Mouse (Mus musculus): Measurements from ENCODE around the gene Edar. TPM values are rescaled to one million over a fixed set of nuclear protein-coding genes. Genes with fewer than 3 reads are reported as not detected.

The Edar gene
- polyA plus RNA-seq, 1 experiment from 2014 or later: 1.6 TPM

DNA sequence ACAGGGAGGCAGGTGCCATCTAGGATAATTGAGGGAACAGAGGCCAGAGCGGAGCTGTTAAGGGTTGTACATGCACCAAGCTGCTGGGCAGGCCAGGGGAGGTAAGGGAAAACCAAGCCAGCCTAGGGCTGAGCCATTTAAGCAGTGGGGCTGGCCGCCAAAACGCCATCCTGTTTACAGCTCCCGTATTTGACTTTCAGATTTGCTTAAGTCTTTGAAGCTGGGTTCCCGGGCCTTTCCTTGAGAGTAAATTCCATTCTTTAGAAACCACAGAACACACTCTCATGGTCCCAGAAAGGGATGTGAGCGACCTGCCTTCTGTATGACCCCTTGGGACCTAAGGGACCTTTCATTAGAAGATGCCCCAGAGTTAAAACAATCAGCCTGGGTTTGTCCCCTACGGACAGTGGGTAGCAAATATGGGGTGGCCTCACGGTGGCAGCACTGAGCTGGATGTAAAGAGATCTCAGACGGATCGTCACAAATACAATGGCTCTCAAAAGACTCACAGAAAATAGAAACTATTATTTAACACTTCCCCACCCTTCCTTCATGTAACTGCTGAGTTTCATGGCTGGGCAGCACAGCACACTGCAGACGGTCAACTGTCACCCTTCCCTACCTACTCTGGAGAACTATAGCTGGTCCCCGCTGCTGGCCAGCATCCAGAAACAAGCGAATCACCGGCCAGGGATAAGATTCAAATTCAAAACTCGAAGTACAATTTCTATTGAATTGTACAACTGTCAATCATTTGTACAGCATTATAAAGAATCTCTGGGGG is 2.0 kb downstream of the Edar start:
- ATAC-seq (ENCODE audit: insufficient number of reproducible peaks, insufficient read depth, low FRiP score, low TSS enrichment, low read depth): no peak
- H3K27me3 ChIP-seq: 0 out of 2 replicates have a peak, but pooled peaks cover 3% of the 10 kb centered on the region
- H3K27ac ChIP-seq: no peak overlapping the region
- H3K36me3 ChIP-seq: no peaks in the 10 kb centered on the region
- peaks cover 11% of the 10 kb centered on the region; the same call in 1 of the 2 replicates for H3K4me1 ChIP-seq (replicated peaks)
- no peaks in the 10 kb centered on the region for H3K9me3 ChIP-seq
- WGBS: 39% methylated on average over 15 of the region's 15 CpGs
- H3K4me2 ChIP-seq: peak overlapping the region; percentile 58; the same call in 1 of the 2 replicates
- H3K9ac ChIP-seq (replicated peaks): no peak overlapping the region
- no peak overlapping the region for H3K4me3 ChIP-seq (replicated peaks)

DNA sequence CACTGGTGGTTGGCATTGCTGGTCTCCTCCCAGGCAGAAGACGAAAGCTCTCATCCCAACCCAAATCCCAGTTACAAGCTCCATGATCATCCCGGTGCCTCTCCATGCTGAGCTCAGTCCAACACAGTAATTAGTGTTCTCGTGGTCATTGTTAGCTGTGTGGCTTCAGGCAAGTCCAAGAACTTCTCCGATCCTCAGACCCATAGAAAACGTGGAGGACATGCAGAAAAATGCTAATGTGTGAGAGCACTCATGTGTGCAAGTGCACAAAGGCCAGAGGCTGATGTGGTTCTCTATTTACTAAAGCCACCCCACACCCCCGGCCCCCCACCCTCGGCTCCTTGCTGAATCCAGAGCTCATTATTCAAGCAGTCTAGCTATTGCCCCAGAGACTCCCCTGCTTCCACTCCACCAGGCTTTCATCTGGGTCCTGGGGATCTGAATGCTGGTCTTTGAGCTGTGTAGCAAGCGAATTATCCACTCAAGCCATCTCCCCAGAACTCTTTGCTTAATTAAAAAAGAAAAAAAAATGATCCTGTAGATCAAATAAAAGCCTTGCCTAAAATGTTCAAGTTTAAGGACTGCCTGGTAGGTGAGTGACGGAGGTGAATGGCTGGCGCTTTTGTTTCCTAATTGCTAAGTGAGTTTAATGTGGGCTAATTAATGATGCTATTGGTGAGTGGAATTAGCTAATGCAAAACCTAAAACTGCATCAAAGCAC is 2.7 kb downstream of the Edar start:
- WGBS: 57% methylated on average over 10 of the region's 10 CpGs
- ATAC-seq (ENCODE audit: insufficient number of reproducible peaks, insufficient read depth, low FRiP score, low TSS enrichment, low read depth): no peak
- H3K9ac ChIP-seq (replicated peaks): no peak overlapping the region
- H3K4me2 ChIP-seq: 0 out of 2 replicates have a peak overlapping the region, but pooled peaks have one; percentile 25
- peaks cover 11% of the 10 kb centered on the region; the same call in 1 of the 2 replicates for H3K4me1 ChIP-seq (replicated peaks)
- no peak overlapping the region for H3K4me3 ChIP-seq (replicated peaks)
- 0 out of 2 replicates have a peak, but pooled peaks cover 3% of the 10 kb centered on the region for H3K27me3 ChIP-seq
- H3K36me3 ChIP-seq: no peaks in the 10 kb centered on the region
- H3K9me3 ChIP-seq: no peaks in the 10 kb centered on the region
- H3K27ac ChIP-seq: no peak overlapping the region

DNA sequence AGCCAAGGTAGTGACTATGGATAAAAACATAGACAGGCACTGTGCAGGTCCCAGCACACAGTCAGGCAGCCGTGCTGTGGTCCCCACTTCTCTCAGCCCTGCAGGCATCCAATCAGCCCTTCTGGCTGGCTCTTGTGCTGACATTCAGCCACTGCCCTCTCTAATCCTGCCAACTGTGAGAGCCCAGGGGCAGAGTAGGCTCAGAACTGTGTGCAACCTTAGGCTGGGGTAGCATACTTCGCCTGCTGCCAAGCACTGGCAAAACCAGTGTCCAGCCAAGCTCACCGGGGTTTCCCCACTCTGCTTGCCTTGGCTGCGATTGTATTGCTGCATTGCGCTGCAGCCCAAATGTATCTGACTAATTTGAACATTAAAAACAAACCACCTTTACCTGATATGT is 11.6 kb downstream of the Edar start:
- ATAC-seq (ENCODE audit: insufficient number of reproducible peaks, insufficient read depth, low FRiP score, low TSS enrichment, low read depth): no peak
- no peak overlapping the region for H3K9ac ChIP-seq (replicated peaks)
- no peaks in the 10 kb centered on the region for H3K4me1 ChIP-seq (replicated peaks)
- 90% methylated on average over 5 of the region's 5 CpGs for WGBS
- H3K4me3 ChIP-seq (replicated peaks): no peak overlapping the region
- H3K4me2 ChIP-seq: no peak overlapping the region
- no peaks in the 10 kb centered on the region for H3K36me3 ChIP-seq
- H3K9me3 ChIP-seq: no peaks in the 10 kb centered on the region
- H3K27ac ChIP-seq: no peak overlapping the region
- no peaks in the 10 kb centered on the region for H3K27me3 ChIP-seq

DNA sequence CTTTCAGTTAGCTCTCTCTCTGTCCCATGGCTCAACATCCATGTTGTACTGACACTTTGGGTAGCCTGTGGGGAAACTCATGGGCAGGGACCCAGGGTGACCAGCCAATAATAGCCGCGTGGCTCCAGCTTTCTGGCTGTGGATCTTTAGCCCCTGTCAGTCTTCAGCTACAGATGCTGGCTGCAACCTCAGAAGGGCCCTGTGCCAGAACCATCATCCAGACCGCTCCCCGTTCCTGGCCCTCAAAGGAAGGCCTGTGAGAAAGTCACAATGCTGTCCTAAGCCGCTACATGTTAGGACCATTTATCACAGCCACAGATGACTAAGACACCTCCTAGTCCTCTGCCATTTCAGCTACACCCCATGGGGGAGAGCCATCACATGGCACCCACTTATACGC is 12.0 kb downstream of the Edar start:
- Histone ChIP-seq H3K4me1 (replicated peaks) (no peaks in the 10 kb centered on the region), H3K27me3 (no peaks in the 10 kb centered on the region), H3K27ac (no peak overlapping the region), H3K4me3 (replicated peaks) (no peak overlapping the region), H3K36me3 (no peaks in the 10 kb centered on the region), H3K4me2 (no peak overlapping the region), H3K9ac (replicated peaks) (no peak overlapping the region), H3K9me3 (no peaks in the 10 kb centered on the region)
- no peak for ATAC-seq (ENCODE audit: insufficient number of reproducible peaks, insufficient read depth, low FRiP score, low TSS enrichment, low read depth)
- 84% methylated on average over 6 of the region's 6 CpGs for WGBS

DNA sequence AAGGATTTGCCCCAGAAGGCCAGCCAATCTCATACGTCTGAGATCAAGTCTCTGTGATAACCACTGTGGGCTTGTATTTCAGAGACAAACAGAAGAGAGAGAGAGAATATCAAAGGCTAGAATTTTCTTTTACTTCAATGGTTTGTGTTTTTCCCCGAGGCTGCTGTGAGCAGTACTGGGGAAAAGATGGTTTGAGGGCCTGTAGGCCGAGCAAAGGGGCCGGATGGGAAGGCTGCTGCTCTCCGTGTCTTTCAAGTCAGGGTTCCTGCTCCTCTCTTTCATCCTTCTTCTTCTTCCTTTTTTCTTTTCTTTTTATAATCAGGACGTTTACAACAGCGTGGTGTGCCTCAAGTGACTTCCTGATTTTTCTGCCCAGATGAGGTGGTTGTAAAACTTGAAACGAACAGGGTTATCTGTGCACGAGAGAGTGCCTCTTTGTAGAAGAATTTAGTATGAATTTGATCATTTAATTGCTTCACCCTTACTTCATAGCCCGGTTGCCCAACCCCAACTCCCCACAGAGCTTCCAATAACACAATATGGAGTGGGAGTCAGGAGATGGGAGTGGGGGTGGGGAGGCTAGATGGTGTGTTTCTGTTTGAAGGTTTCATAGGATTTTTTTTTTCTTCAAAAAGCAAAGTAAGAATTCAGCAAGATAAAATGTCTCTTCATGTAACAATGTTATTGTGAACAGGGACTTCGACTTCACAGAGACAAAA is 16.0 kb downstream of the Edar start:
- H3K27ac ChIP-seq: no peak overlapping the region
- WGBS: 45% methylated on average over 11 of the region's 11 CpGs
- no peaks in the 10 kb centered on the region for H3K27me3 ChIP-seq
- H3K9ac ChIP-seq (replicated peaks): no peak overlapping the region
- H3K4me2 ChIP-seq: no peak overlapping the region
- no peaks in the 10 kb centered on the region for H3K9me3 ChIP-seq
- H3K4me1 ChIP-seq (replicated peaks): no peaks in the 10 kb centered on the region
- H3K4me3 ChIP-seq (replicated peaks): no peak overlapping the region
- H3K36me3 ChIP-seq: no peaks in the 10 kb centered on the region
- no peak for ATAC-seq (ENCODE audit: insufficient number of reproducible peaks, insufficient read depth, low FRiP score, low TSS enrichment, low read depth)

DNA sequence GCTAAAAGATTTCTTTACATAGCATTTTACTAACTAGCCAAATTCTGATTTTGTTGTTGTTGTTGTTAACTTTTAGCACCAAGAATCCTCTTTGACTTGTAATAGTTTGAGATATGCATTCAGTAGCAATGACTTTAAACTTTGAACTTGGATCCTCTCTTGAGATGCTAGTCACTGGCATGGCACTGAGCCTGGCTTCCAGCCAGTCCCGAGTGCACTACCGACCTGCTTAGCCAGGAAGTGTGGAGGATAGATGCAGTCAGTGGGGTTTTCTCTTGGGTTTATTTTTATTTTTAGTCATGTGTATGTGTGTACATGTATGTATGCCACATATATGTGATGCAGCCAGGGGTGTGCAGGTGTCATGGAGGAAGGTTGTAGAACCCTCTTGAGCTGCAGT is 17.7 kb downstream of the Edar start:
- no peak overlapping the region for H3K4me2 ChIP-seq
- no peaks in the 10 kb centered on the region for H3K9me3 ChIP-seq
- no peak overlapping the region for H3K9ac ChIP-seq (replicated peaks)
- no peaks in the 10 kb centered on the region for H3K27me3 ChIP-seq
- 64% methylated on average over 2 of the region's 2 CpGs for WGBS
- no peak overlapping the region for H3K27ac ChIP-seq
- peaks cover 2% of the 10 kb centered on the region for H3K4me1 ChIP-seq (replicated peaks)
- ATAC-seq (ENCODE audit: insufficient number of reproducible peaks, insufficient read depth, low FRiP score, low TSS enrichment, low read depth): no peak
- H3K4me3 ChIP-seq (replicated peaks): no peak overlapping the region
- H3K36me3 ChIP-seq: no peaks in the 10 kb centered on the region

DNA sequence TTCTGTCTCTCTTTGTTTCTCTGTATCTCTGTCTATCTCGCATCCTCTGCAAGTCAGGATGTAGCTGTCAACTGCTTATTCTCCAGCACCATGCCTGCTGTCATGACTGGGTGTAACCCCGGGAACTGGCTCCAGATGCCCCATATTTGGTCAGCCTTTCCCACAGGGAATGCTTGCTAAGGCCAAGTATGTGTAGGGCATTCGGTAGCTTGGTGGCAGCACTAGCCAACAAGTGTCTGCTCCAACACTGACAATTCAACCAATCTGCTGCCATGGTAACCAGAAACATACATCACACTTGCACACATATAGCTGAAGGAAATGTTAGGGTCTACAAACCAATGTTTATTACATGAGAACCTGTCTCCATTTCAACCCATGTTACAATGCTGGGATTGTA is 21.8 kb downstream of the Edar start:
- Histone ChIP-seq H3K4me2 (no peak overlapping the region), H3K27me3 (no peaks in the 10 kb centered on the region), H3K9ac (replicated peaks) (no peak overlapping the region), H3K36me3 (no peaks in the 10 kb centered on the region), H3K9me3 (peaks cover 4% of the 10 kb centered on the region; the same call in 1 of the 2 replicates), H3K27ac (no peak overlapping the region), H3K4me1 (replicated peaks) (peaks cover 21% of the 10 kb centered on the region), H3K4me3 (replicated peaks) (no peak overlapping the region)
- no peak for ATAC-seq (ENCODE audit: insufficient number of reproducible peaks, insufficient read depth, low FRiP score, low TSS enrichment, low read depth)
- 85% methylated on average over 3 of the region's 3 CpGs for WGBS

DNA sequence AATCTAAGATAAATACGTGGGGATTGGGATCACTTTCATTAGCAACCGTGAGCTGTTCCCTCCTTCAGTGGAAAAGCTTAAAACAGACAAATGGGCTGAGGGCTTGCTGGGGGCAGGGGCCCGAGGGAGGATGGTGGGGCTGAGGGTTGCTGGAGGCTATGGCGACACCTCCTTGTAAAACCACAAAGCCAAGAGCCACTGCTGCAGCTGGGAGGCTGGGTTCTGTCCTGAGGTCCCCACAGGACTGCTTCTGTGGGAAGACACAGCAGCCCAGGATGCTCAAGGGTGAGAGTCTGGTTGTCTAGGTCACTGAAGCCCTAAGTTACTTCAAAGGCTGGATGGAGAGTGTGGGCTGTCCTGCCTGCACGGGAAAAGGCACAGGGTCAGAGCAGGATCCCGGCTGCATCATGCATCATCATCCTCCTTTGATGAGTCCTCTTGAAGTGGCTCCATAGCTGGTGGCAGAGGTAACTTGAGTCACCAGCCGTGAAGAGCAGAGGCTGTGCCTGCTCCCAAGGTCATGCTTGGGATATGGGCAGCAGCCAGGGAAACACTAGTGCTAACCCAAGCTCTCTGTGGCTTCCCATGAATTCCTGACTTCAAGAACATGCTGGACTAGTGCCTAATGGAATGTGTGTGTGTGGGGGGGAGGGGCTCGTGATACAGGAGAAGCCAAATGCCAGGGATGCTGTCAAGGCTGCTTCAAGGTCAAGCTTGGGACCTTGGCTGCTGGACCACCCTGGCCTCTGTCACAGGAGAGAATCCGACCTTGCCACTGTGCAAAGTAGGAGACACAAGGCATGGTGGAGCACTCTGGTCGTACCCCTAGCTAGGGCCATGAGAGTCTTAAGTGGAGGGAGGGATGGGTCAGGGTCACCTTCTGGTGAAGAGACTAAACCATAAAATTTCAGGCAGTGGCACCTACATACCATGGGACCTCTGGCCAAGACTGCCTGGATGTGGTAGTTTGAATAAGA is 22.7 kb downstream of the Edar start:
- peaks cover 4% of the 10 kb centered on the region; the same call in 1 of the 2 replicates for H3K9me3 ChIP-seq
- peak overlapping the region; percentile 57 for H3K4me2 ChIP-seq
- H3K27ac ChIP-seq: peak overlapping the region; percentile 47; the same call in 1 of the 2 replicates
- H3K4me1 ChIP-seq (replicated peaks): peaks cover 21% of the 10 kb centered on the region
- H3K9ac ChIP-seq (replicated peaks): 0 out of 2 replicates have a peak overlapping the region, but pooled peaks have one; percentile 14
- H3K36me3 ChIP-seq: no peaks in the 10 kb centered on the region
- ATAC-seq (ENCODE audit: insufficient number of reproducible peaks, insufficient read depth, low FRiP score, low TSS enrichment, low read depth): 0 out of 2 replicates have a peak, but pooled peaks have one; percentile 45
- H3K4me3 ChIP-seq (replicated peaks): 0 out of 2 replicates have a peak overlapping the region, but pooled peaks have one; percentile 12
- H3K27me3 ChIP-seq: no peaks in the 10 kb centered on the region
- WGBS: 16% methylated on average over 10 of the region's 10 CpGs

DNA sequence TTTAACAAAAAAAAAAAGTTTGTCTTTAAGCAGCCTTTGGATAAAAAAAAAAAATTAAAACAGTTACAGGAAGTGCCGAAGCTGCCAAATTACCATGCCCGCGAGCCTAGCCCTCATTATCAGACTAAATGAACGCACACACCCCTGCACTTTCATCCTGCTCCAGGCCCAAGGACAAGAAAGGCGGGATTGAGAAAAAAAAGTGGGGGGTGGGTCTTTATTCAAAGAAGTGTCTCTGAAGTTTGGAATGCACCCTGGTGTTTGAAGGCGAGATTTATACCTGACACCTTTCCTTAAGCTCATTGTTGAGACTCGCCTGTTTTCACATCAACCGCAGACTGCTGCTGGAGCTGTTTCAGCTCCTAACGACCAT is 23.4 kb downstream of the Edar start:
- 0% methylated on average over 9 of the region's 9 CpGs for WGBS
- Histone ChIP-seq H3K27me3 (no peaks in the 10 kb centered on the region), H3K27ac (peak overlapping the region; percentile 47; the same call in 1 of the 2 replicates), H3K4me2 (peak overlapping the region; percentile 57), H3K4me3 (replicated peaks) (0 out of 2 replicates have a peak overlapping the region, but pooled peaks have one; percentile 12), H3K9ac (replicated peaks) (no peak overlapping the region), H3K36me3 (no peaks in the 10 kb centered on the region), H3K9me3 (peaks cover 4% of the 10 kb centered on the region; the same call in 1 of the 2 replicates), H3K4me1 (replicated peaks) (peaks cover 21% of the 10 kb centered on the region)
- ATAC-seq (ENCODE audit: insufficient number of reproducible peaks, insufficient read depth, low FRiP score, low TSS enrichment, low read depth): no peak
